Mouse (Mus musculus) midbrain, embryonic 14.5 days (tissue): ENCODE data around the gene Cdon. TPM values are rescaled to one million over a fixed set of nuclear protein-coding genes. Genes with fewer than 3 reads are reported as not detected.

Experiments
- ATAC-seq: fragments of 200-750 bp; cut with Nextera tagmentation; 2 replicates; pipeline ENCODE4 v1.8.0; 2017; ENCODE audit warnings: moderate number of reproducible peaks, moderate library complexity; ENCODE audit not compliant: low FRiP score, low TSS enrichment
- DNase-seq: peaks from one replicate; pipeline ENCODE4 v3.0.0-alpha.2; 2015
- H3K27ac ChIP-seq: fragments of 300-500 bp; sonication (generic); replicated peaks from 2 replicates; pipeline ENCODE4 v1.5.1; 2014; ENCODE audit warnings: mild to moderate bottlenecking, low read depth, low read length, moderate library complexity
- H3K27me3 ChIP-seq: fragments of 300-500 bp; sonication (generic); 2 replicates; pipeline ENCODE4 v1.6.1; 2014; ENCODE audit warnings: low read length, control low read depth, mixed read lengths; ENCODE audit not compliant: control insufficient read depth, insufficient read depth
- H3K36me3 ChIP-seq: fragments of 300-500 bp; sonication (generic); 2 replicates; pipeline ENCODE4 v1.6.1; 2014; ENCODE audit warnings: low read length, control low read depth; ENCODE audit not compliant: control insufficient read depth, insufficient read depth
- H3K4me1 ChIP-seq: fragments of 300-500 bp; sonication (generic); 2 replicates; pipeline ENCODE4 v1.6.1; 2014; ENCODE audit warnings: mild to moderate bottlenecking, antibody characterized with exemption, low read length, control low read depth; ENCODE audit not compliant: control insufficient read depth, insufficient read depth
- H3K4me2 ChIP-seq: fragments of 300-500 bp; sonication (generic); 2 replicates; pipeline ENCODE4 v1.6.1; 2014; ENCODE audit warnings: mild to moderate bottlenecking, low read length, moderate library complexity
- H3K4me3 ChIP-seq: fragments of 300-500 bp; sonication (generic); replicated peaks from 2 replicates; pipeline ENCODE4 v1.5.1; 2014; ENCODE audit warnings: low read depth, low read length
- H3K9ac ChIP-seq: fragments of 300-500 bp; sonication (generic); replicated peaks from 2 replicates; pipeline ENCODE4 v1.6.1; 2014; ENCODE audit warnings: mild to moderate bottlenecking, low read length, moderate library complexity
- H3K9me3 ChIP-seq: fragments of 300-500 bp; sonication (generic); 2 replicates; pipeline ENCODE4 v1.6.1; 2016; ENCODE audit warnings: low read length, control low read depth, mixed read lengths; ENCODE audit not compliant: control insufficient read depth
- WGBS: fragments of 180-500 bp; shearing (Covaris S2); extraction: QIAGEN DNeasy Blood & Tissue Kit; methylation state at CpG from one replicate; pipeline ENCODE4 v1.1.7; 2014; 5-methylcytosine and 5-hydroxymethylcytosine counted together
- polyA plus RNA-seq: library from polyadenylated mRNA; unstranded; fragments of >200 nt; fragmentation: Nextera tagmentation; extraction: Ambion mirVana; gene quantifications from 2 replicates; pipeline ENCODE4 v1.2.1, GENCODE M21; 2014

The Cdon gene
- polyA plus RNA-seq, 1 experiment from 2014 or later, result 6.4 TPM

DNA sequence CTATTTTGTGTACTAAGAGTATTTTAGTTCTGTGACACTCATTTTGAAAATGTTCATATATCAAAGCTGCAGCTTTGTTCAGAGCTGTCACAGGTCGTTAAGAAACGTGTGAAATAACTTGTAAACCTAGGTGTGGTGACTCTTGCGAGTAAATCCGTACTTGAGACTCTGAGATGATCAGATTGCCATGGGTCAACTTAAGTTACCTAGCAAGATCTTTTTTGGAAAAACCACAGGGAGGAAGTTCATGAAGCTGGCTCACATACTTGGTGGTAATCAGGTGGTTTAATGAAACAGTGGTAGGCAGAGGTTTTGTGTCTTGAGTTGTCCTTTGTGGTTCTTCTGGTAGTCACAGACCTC, 72.8 kb downstream of the Cdon start:
- 79% methylated on average over 4 of the region's 4 CpGs for WGBS
- no peak for ATAC-seq
- Histone ChIP-seq H3K4me2 (no peak overlapping the region), H3K9me3 (no peaks in the 10 kb centered on the region), H3K4me3 (no peak overlapping the region), H3K9ac (no peak overlapping the region), H3K27ac (no peak overlapping the region), H3K27me3 (no peaks in the 10 kb centered on the region), H3K36me3 (peaks cover 47% of the 10 kb centered on the region), H3K4me1 (no peaks in the 10 kb centered on the region)
- no peak for DNase-seq

DNA sequence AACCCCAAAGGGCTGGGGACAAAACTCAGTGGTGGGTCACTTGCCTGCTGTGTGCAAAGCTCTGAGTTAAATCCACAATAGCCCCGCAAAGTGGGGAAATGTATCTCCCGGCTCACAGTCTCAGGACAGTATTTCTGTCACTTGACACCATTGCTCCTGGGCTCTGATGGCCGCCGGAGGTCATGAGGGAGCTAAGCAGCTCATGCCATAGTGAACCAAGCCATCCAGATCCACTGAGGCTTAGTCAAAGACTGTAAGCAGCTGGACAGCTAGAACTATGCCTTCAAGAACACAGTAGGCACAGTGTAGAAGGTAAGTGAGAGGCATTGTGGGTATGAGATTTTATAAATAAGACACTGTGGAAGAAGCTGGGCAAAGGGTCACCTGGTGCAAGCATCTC, 74.0 kb downstream of the Cdon start:
- ATAC-seq, result no peak
- Histone ChIP-seq H3K4me2 (no peak overlapping the region), H3K9me3 (no peaks in the 10 kb centered on the region), H3K4me3 (no peak overlapping the region), H3K36me3 (peaks cover 38% of the 10 kb centered on the region), H3K27me3 (no peaks in the 10 kb centered on the region), H3K9ac (no peak overlapping the region), H3K27ac (no peak overlapping the region), H3K4me1 (no peaks in the 10 kb centered on the region)
- no peak for DNase-seq
- 68% methylated on average over 4 of the region's 4 CpGs for WGBS

DNA sequence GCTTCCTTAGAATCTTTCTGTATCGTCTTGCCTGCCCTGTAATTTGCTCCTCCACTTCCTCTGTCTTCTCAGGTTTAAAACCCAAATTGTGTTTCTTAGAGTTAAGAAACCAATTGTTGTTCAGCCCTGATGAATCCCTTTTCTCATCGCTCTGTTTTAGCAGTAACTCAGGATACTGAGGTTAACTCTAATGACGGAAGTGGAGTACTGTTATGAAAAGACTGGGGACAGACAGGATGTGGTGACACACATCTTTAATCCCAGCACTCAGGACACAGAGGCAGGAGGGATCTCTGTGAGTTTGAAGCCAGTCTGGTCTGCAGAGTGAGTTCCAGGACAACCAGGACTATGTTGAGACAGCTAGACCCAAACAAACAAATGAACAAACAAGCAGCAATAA, 74.5 kb downstream of the Cdon start:
- Histone ChIP-seq H3K36me3 (peaks cover 37% of the 10 kb centered on the region), H3K9me3 (no peaks in the 10 kb centered on the region), H3K4me2 (no peak overlapping the region), H3K27ac (no peak overlapping the region), H3K9ac (no peak overlapping the region), H3K27me3 (no peaks in the 10 kb centered on the region), H3K4me3 (no peak overlapping the region), H3K4me1 (no peaks in the 10 kb centered on the region)
- DNase-seq (no peak), ATAC-seq (no peak)
- WGBS, result 75% methylated on average over 3 of the region's 3 CpGs

DNA sequence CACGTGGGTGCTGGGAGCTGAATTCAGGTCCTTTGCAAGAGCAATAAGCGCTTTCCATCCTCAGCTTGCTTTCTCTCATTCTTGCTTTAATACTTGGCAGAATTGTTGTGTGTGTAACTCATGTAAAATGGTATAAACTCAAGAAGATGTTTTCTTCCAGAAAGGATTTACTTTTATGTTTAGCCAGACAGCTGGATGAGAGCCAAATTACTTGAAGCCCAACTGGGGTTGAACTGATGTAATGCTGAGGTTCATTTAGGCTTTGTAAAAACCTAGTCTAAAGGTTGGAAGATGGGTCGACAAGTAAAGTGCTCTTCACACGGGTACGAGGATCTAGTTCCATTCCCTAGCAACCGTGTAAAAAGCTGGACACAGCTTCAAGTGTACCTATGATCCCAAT, 79.0 kb downstream of the Cdon start:
- no peak for ATAC-seq
- DNase-seq, result no peak
- Histone ChIP-seq H3K9ac (no peak overlapping the region), H3K9me3 (no peaks in the 10 kb centered on the region), H3K4me3 (no peak overlapping the region), H3K4me1 (no peaks in the 10 kb centered on the region), H3K36me3 (peaks cover 49% of the 10 kb centered on the region), H3K27ac (no peak overlapping the region), H3K4me2 (no peak overlapping the region), H3K27me3 (no peaks in the 10 kb centered on the region)
- 87% methylated on average over 6 of the region's 6 CpGs for WGBS

DNA sequence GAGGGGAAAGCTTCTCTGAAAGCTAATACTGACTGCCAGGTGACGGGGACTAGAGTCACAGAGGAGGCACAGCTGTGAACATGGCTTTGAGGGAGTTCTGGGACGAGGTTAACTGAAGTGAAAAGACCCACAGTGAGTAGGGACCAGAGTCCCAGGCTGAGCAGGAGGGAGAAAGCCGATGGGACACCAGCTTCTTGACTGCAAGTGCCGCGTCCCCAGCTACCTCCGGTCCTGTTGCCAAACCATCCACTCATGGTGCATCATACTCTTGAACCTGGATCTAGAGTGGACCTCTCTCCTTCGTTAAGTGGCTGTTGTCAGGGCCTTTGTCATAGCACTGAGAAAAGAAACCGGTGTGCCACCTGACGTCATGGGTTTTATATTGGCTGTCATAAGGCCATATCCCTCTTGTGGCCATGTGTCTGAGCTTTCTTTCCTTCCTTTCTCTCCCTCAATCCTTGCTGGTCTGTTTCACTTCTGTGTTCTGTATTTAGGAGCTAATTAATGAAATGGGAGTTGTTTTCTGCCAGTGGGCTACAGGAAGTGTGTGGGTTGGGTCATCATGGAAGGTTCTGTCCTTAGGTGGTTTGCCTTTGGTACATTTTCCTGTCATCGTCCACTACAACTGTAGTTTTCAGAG, 81.6 kb downstream of the Cdon start:
- ATAC-seq (no peak), DNase-seq (no peak)
- H3K4me3 ChIP-seq, result no peak overlapping the region
- no peak overlapping the region for H3K27ac ChIP-seq
- H3K9ac ChIP-seq, result no peak overlapping the region
- peaks cover 52% of the 10 kb centered on the region for H3K36me3 ChIP-seq
- H3K4me2 ChIP-seq, result no peak overlapping the region
- H3K9me3 ChIP-seq, result no peaks in the 10 kb centered on the region
- H3K4me1 ChIP-seq, result no peaks in the 10 kb centered on the region
- WGBS, result 83% methylated on average over 10 of the region's 10 CpGs
- H3K27me3 ChIP-seq, result no peaks in the 10 kb centered on the region

DNA sequence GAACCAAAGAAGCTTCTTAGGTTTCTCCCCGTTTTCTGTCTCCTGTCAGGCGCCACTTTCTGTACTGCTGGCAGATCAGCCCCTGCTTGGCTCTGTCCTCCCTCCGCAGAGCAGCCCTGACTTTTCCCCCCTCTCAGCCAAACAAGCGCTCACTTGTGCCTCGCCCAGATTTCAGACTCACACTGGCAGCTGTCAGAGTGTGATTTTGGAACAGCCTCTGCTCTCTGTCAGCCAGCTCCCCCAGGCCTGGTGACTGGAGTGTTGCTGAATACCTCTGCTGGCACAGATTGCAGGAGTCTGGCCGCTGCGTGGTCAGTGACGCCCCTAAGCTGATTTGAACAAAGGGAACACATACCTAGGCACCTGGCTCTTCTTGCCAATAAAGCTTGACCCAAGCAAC, 87.3 kb downstream of the Cdon start:
- H3K4me2 ChIP-seq, result no peak overlapping the region
- H3K36me3 ChIP-seq, result peaks cover 21% of the 10 kb centered on the region
- H3K9ac ChIP-seq, result no peak overlapping the region
- 0 out of 2 replicates have a peak overlapping the region, but pooled peaks have one; percentile 13 for H3K27ac ChIP-seq
- H3K27me3 ChIP-seq, result no peaks in the 10 kb centered on the region
- ATAC-seq (0 out of 2 replicates have a peak, but pooled peaks have one; percentile 20), DNase-seq (peak; percentile 52)
- no peak overlapping the region for H3K4me3 ChIP-seq
- no peaks in the 10 kb centered on the region for H3K9me3 ChIP-seq
- H3K4me1 ChIP-seq, result no peaks in the 10 kb centered on the region
- whole genome bisulfite sequencing, result 51% methylated on average over 8 of the region's 8 CpGs

DNA sequence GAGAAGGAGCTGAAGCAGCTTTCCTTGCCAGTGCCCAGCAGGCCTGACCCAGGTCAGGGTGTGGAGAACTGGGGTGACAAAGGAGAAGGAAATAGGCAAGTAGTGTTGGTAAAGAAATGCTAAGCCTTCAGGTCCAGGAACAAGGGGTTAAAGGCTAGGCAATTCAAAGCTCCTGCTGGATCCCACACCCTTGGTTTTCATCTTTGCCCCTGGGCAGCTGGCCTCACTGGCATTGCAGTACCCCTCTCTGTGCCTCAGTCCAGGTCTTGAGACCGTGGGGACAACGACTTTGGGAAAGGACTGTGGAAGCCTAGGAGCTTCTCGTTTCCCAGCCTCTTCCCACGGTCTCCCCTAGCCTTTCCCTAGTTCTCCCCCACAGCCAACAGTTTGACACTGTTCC, 93.0 kb downstream of the Cdon start:
- ATAC-seq (no peak), DNase-seq (no peak)
- H3K4me1 ChIP-seq, result no peaks in the 10 kb centered on the region
- H3K27me3 ChIP-seq, result no peaks in the 10 kb centered on the region
- no peak overlapping the region for H3K27ac ChIP-seq
- H3K4me3 ChIP-seq, result no peak overlapping the region
- H3K36me3 ChIP-seq, result no peaks in the 10 kb centered on the region
- WGBS, result 84% methylated on average over 4 of the region's 4 CpGs
- H3K9ac ChIP-seq, result no peak overlapping the region
- H3K4me2 ChIP-seq, result no peak overlapping the region
- no peaks in the 10 kb centered on the region for H3K9me3 ChIP-seq

DNA sequence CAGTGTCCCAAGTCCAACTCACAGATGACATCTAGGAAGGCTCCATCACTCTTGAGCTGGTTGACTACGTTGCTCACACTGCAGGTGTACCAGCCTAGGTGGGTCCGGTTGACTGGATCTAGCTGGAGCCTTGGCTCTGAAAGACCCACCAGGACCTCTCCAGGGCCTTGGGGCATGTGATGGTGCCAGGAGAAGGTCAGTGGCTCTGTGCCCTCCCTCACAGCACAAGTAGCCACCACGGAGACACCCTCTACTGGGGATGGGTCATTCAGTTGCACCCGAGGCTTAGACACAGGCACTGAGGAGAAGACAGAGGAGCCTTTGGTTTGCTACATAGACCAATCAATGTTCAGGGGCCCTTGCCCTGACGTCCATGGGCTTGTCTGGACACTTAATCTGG, 95.3 kb downstream of the Cdon start:
- H3K9me3 ChIP-seq, result no peaks in the 10 kb centered on the region
- H3K4me2 ChIP-seq, result no peak overlapping the region
- H3K4me3 ChIP-seq, result no peak overlapping the region
- H3K4me1 ChIP-seq, result no peaks in the 10 kb centered on the region
- no peak for DNase-seq
- no peak for ATAC-seq
- no peak overlapping the region for H3K9ac ChIP-seq
- H3K36me3 ChIP-seq, result no peaks in the 10 kb centered on the region
- no peak overlapping the region for H3K27ac ChIP-seq
- no peaks in the 10 kb centered on the region for H3K27me3 ChIP-seq
- WGBS, result 88% methylated on average over 5 of the region's 5 CpGs

DNA sequence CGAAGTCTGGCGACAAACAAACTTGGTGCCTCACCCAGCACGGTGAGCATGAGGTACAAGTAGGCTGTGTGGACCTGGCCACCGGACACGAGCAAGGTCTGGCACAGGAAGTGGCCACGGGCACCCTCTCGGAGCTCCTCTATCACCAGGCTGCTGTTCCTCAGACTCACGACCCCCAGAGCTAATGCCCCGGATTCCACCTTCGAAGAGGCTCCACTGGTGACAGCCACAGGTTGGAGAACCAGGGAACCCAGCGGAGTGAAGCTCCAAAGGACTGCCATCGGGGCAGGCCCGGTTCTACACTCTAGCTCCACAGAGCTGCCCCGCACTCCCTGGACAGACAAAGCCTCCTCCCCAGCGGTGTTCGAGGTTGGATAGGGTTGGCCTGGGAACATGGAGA, 95.8 kb downstream of the Cdon start:
- Histone ChIP-seq H3K4me1 (no peaks in the 10 kb centered on the region), H3K27me3 (no peaks in the 10 kb centered on the region), H3K9me3 (no peaks in the 10 kb centered on the region), H3K4me2 (no peak overlapping the region), H3K4me3 (no peak overlapping the region), H3K27ac (no peak overlapping the region), H3K36me3 (no peaks in the 10 kb centered on the region), H3K9ac (no peak overlapping the region)
- 94% methylated on average over 16 of the region's 16 CpGs for WGBS
- no peak for DNase-seq
- ATAC-seq, result no peak
